Mouse (Mus musculus) CH12.LX (cell line): ENCODE data around the gene Nrros.

Experiments used
- CTCF ChIP-seq, 2 experiments: IDR thresholded peaks in 1 of 2; conservative IDR thresholded peaks in 1 of 2; 2 replicates each; pipeline ENCODE4 v1.5.1; 2011 to 2012; ENCODE audit warnings: low read depth in 2 of 2, low read length in 2 of 2, improper control_type of control experiment in 1 of 2, inconsistent platforms in 1 of 2, mild to moderate bottlenecking in 1 of 2, moderate library complexity in 1 of 2
- MYC ChIP-seq: IDR thresholded peaks from 2 replicates; pipeline ENCODE4 v1.6.1; 2011; ENCODE audit warnings: low read depth, mild to moderate bottlenecking, improper control_type of control experiment, low read length

DNA sequence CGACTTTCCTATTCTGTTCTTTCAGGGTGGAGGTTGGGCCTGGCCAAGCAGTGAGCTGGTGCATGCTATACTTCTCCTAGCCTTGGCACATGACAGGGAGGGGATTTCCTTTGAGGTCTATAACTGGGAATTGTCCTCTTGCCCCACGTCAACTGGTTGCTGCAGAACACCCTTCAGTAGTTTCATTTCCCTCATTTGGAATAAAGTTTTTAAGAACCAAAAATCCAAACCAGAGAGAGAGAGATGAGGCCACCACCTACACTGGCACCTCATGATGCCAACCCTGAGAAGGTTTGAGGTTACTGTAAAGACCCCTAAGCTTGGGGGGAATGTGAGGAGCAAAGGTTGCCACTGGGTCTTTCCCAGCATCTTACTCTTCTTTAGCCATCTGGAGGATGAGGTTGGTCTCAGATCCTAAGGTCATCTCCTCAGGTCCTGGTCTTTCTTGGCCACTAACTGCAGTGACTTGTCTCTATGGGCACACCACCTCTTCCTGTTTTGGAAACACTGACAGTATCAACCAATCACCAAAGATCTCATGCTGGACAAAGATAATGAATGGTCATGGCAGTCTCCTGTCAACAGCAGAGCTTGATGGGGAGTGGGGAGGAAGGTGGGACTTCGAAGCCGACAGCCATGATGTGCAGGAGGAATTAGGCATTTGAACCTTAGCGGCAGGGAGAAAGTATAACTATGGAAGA, 5.8 kb upstream of the Nrros start:
- TF ChIP-seq CTCF (conservative IDR thresholded peaks at IDR 0.05 in 1 of 2, IDR thresholded peaks at IDR 0.05 in 1 of 2; ENCODE audit: low read depth in 2 of 2, low read length in 2 of 2) (no peak), MYC (0 out of 2 replicates have a peak, but pooled peaks have one; percentile 44)
